Mouse (Mus musculus) liver, adult 2 months (tissue): ENCODE data around the gene Apol7b. TPM values are rescaled to one million over a fixed set of nuclear protein-coding genes. Genes with fewer than 3 reads are reported as not detected.
"Not testable (repeated sequence)": the region's sequence is repeated elsewhere in the genome, so short reads cannot be mapped to it uniquely, and the experiment has no call there.

Experiments
- DNase-seq: peaks from one replicate; pipeline ENCODE4 v3.0.0-alpha.2; 2011; ENCODE audit warnings: low read depth, low spot score; ENCODE audit errors: extremely low read depth
- H3K27ac ChIP-seq: fragments of 200-500 bp; replicated peaks from 2 replicates; pipeline ENCODE4 v1.5.1; 2012; ENCODE audit warnings: low read depth, mild to moderate bottlenecking, control low read depth, inconsistent platforms, low read length; ENCODE audit not compliant: insufficient read depth
- H3K27me3 ChIP-seq: fragments of 200-500 bp; 2 replicates; pipeline ENCODE4 v1.6.1; 2012; ENCODE audit warnings: mild to moderate bottlenecking, moderate library complexity, low read length, inconsistent platforms; ENCODE audit not compliant: control insufficient read depth, insufficient read depth
- H3K36me3 ChIP-seq: fragments of 200-500 bp; 2 replicates; pipeline ENCODE4 v1.6.1; 2012; ENCODE audit warnings: low read length, inconsistent platforms; ENCODE audit not compliant: control insufficient read depth, insufficient read depth
- H3K4me1 ChIP-seq: fragments of 200-500 bp; 2 replicates; pipeline ENCODE4 v1.6.1; 2011; ENCODE audit warnings: low read length; ENCODE audit not compliant: control insufficient read depth, insufficient read depth
- H3K4me3 ChIP-seq: fragments of 200-500 bp; 2 replicates; pipeline ENCODE4 v1.5.1; 2011; ENCODE audit warnings: low read depth, mild to moderate bottlenecking, control low read depth, low read length, moderate library complexity; ENCODE audit not compliant: insufficient read depth
- H3K79me2 ChIP-seq: fragments of 200-500 bp; 2 replicates; pipeline ENCODE4 v1.6.1; 2012; ENCODE audit warnings: inconsistent platforms, mild to moderate bottlenecking, low read length, moderate library complexity; ENCODE audit not compliant: control insufficient read depth, insufficient read depth
- H3K9ac ChIP-seq: fragments of 200-500 bp; 2 replicates; pipeline ENCODE4 v1.6.1; 2012; ENCODE audit warnings: low read depth, mild to moderate bottlenecking, control low read depth, inconsistent platforms, low read length
- CTCF ChIP-seq: fragments of 200-500 bp; IDR thresholded peaks from 2 replicates; pipeline ENCODE4 v1.5.1; 2011; ENCODE audit warnings: low read depth, low read length, control low read depth
- WGBS: fragments of 180-500 bp; shearing (Covaris S2); methylation state at CpG from one replicate; pipeline ENCODE4 v1.1.7; 2018; 5-methylcytosine and 5-hydroxymethylcytosine counted together
- polyA plus RNA-seq: library from polyadenylated mRNA; depleted of rRNA; stranded (reverse); fragments of >200 nt; gene quantifications from 2 replicates; pipeline ENCODE4 v1.2.3, GENCODE M21; 2012
- total RNA-seq: library from RNA; depleted of rRNA; stranded (reverse); fragments of >200 nt; gene quantifications from 2 replicates; pipeline ENCODE4 v1.2.3, GENCODE M21; 2014

Gene Apol7b
- total and polyA plus RNA-seq, 2 experiments = not detected

DNA sequence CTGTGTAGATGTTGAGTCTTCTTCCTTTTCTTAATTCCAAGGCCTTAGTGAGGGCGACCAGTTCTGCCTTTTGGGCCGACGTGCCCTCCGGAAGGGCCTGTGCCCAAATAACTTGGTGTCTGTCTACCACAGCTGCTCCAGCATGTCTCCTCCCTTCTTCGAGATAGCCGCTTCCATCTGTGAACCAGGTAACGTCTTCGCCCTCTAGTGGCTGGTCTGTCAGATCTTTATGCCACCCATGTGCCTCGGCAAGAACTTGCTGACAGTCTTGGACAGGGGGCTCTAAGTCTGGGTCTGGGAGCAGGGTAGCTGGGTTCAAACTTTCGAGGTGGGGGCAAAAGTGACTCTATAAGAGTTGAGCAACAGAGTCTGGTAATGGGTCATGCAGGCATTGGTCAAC lies 2.6 kb upstream of the Apol7b start:
- WGBS = 44% methylated on average over 10 of the region's 10 CpGs
- not testable (repeated sequence) for H3K4me3 ChIP-seq, H3K27me3 ChIP-seq, H3K9ac ChIP-seq, H3K27ac ChIP-seq, H3K4me1 ChIP-seq, H3K79me2 ChIP-seq, H3K36me3 ChIP-seq
- peak; percentile 15 for DNase-seq
- peak; percentile 41; the same call in 1 of the 2 replicates for TF ChIP-seq CTCF

DNA sequence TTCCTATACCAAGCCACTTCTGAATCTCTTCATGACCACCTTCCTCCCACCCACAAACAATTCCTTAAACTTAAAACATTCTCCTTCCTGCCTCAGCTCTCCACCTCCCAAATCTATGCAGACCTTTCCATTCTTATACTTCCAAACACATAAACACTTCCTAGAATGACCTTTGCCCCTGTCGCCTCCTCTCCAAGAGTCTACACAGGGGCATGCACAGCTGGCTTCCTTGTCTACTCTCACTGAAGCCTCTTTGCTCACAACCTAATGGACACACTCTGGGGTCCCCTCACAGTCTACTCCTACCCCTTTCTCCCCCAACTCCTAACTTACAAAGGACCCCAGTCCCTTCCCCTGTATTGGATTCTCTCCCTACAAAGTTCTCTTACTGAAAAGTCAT lies 1.6 kb downstream of the Apol7b start:
- H3K79me2 ChIP-seq, H3K4me1 ChIP-seq, H3K4me3 ChIP-seq, DNase-seq, H3K27me3 ChIP-seq, H3K9ac ChIP-seq, H3K36me3 ChIP-seq, H3K27ac ChIP-seq: not testable (repeated sequence)
- WGBS = 89% methylated on average over 1 of the region's 1 CpGs

DNA sequence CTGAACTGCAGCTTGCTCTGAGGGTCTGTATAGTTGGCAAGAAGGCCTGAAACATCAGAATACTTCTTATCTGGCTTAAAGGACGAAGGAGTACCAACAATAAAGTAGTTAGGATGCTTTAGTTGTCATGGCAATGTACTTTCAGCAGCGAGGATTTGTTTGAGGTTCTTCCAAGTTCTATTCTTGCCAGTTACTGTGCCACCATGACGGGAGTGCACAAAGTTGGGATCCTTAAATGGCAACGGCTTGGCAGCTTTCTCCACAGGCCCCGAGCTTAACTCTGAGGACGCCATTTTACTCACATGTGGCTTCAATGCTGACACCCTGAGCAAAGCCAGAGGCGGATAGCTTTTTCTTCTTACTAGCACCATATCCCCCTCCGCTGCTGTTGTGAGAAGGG lies 2.5 kb downstream of the Apol7b start:
- H3K4me1 ChIP-seq, H3K27ac ChIP-seq, H3K4me3 ChIP-seq, H3K27me3 ChIP-seq, H3K79me2 ChIP-seq, H3K36me3 ChIP-seq, DNase-seq, H3K9ac ChIP-seq: not testable (repeated sequence)
- WGBS = 75% methylated on average over 8 of the region's 8 CpGs

- not testable (repeated sequence) for H3K27ac ChIP-seq, H3K4me3 ChIP-seq, DNase-seq, H3K36me3 ChIP-seq, H3K27me3 ChIP-seq, H3K4me1 ChIP-seq, H3K79me2 ChIP-seq, H3K9ac ChIP-seq
- 51% methylated on average over 9 of the region's 10 CpGs for WGBS
Measured at GRCm38 (mm10) chr15:77428690-77429448, 18.4 kb downstream of the Apol7b start.

DNA sequence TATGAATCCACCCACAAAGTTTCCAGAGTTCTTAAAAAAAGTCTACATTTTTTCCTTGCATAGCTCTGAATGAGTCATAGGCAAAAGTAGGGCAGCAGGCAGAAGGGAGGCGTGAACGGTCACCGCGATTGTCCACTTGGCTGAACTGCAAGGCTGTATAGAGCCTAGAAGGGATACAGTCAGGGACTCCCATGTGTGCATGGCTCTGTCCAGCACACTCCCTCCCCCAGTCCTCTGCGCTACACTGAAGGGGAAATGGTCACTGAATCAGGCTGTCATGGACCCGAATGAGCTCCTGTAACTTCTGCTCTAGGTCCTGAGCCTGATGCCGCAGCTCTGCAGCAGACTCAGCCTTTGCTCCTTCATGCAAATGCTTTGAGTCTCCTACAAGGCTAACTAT lies 24.4 kb downstream of the Apol7b start:
- not testable (repeated sequence) for H3K27ac ChIP-seq, DNase-seq, H3K4me1 ChIP-seq, H3K79me2 ChIP-seq, H3K4me3 ChIP-seq, H3K27me3 ChIP-seq, H3K9ac ChIP-seq, H3K36me3 ChIP-seq
- 65% methylated on average over 4 of the region's 7 CpGs for WGBS

GRCm38 (mm10) chr15:77419657-77420056 lies 27.6 kb downstream of the Apol7b start:
- not testable (repeated sequence) for H3K27ac ChIP-seq, DNase-seq, H3K36me3 ChIP-seq, H3K4me3 ChIP-seq, H3K4me1 ChIP-seq, H3K79me2 ChIP-seq, H3K9ac ChIP-seq, H3K27me3 ChIP-seq
- WGBS = no CpG with 5 or more reads among the region's 3 CpGs

- not testable (repeated sequence) for H3K4me1 ChIP-seq, H3K4me3 ChIP-seq, H3K27me3 ChIP-seq, DNase-seq, H3K79me2 ChIP-seq, H3K27ac ChIP-seq, H3K9ac ChIP-seq, H3K36me3 ChIP-seq
- 18% methylated on average over 4 of the region's 10 CpGs for WGBS
Measured at GRCm38 (mm10) chr15:77416655-77417333, 30.5 kb downstream of the Apol7b start.

DNA sequence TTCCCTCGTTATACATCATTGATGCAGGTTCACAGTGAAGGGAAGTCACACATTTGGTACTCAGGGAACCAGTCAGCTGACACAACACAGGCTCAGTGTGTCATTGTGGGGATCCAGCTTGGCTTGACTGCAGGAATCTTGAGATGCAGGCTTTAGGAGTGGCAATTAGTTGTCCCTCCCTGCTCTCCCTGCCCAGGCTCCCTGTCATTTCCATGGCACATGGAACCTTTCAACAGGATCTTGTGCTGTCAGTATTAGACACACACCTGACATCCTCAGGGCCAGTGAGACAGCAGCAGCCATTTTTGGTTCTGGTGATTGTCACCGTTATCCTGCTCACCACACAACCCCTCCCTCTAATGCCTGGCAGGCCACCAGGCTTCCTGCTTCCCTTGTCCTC lies 31.6 kb downstream of the Apol7b start:
- H3K9ac ChIP-seq, H3K27ac ChIP-seq, H3K36me3 ChIP-seq, H3K79me2 ChIP-seq, H3K4me3 ChIP-seq, H3K4me1 ChIP-seq, DNase-seq, H3K27me3 ChIP-seq: not testable (repeated sequence)
- 71% methylated on average over 2 of the region's 2 CpGs for WGBS
